Mouse (Mus musculus) left cerebral cortex, postnatal 10 days (tissue): Measurements from ENCODE around the gene Gigyf2. TPM values are rescaled to one million over a fixed set of nuclear protein-coding genes. Genes with fewer than 3 reads are reported as not detected.

Source experiments
- DNase-seq, 2 experiments: peaks; one replicate each; pipeline ENCODE4 v3.0.0; 2021 to 2022; ENCODE audit warnings: low spot score in 2 of 2, mixed read lengths in 1 of 2; ENCODE audit errors: extremely low spot score in 1 of 2
- intact Hi-C: fragments of 180-260 bp; cut with DNase I; formaldehyde crosslinking; loops from one replicate; pipeline ENCODE4 v1.15.1; 2025
- total RNA-seq, 2 experiments: library from RNA; stranded (reverse); gene quantifications; 2 replicates each; pipeline ENCODE4 v1.2.3; 2021

Gigyf2 gene
- 10 to 100 TPM; 73.7 to 77.8 TPM for total RNA-seq

GRCm38 (mm10) chr1:87326742-87327163, at the start of gene Gigyf2:
Gene Gigyf2 (plus strand): TSS chr1:87326998.
- intact Hi-C loops = no loop called here
- DNase-seq = peak; percentile 95 to 98

DNA sequence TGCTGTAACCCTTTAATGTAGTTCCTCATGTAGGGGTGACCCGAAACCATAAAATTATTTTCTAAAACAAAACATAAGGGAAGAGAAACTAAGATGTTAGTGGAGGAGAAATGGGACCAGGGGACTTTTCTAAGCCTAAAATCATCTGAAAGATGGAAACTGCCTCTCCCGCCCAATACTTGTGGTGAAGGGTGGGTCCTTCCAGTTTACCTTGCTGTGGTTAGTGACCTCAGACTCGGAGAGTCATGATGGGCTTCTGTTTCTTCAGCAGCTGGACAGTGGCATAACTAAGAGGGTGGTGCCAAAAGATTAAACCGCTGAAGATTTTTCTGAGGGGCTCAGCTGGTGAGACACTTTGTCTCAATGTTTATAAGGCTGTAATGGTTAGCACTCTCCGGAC, 46.5 kb upstream of the Gigyf2 start:
- intact Hi-C loops = no loop called here
- DNase-seq = no peak

- DNase-seq = no peak
- intact Hi-C loops = no loop called here
Observed at GRCm38 (mm10) chr1:87281599-87282412, 45.0 kb upstream of the Gigyf2 start.

- intact Hi-C loops = no loop called here
- DNase-seq = no peak
Observed at GRCm38 (mm10) chr1:87282413-87282788, 44.4 kb upstream of the Gigyf2 start.

DNA sequence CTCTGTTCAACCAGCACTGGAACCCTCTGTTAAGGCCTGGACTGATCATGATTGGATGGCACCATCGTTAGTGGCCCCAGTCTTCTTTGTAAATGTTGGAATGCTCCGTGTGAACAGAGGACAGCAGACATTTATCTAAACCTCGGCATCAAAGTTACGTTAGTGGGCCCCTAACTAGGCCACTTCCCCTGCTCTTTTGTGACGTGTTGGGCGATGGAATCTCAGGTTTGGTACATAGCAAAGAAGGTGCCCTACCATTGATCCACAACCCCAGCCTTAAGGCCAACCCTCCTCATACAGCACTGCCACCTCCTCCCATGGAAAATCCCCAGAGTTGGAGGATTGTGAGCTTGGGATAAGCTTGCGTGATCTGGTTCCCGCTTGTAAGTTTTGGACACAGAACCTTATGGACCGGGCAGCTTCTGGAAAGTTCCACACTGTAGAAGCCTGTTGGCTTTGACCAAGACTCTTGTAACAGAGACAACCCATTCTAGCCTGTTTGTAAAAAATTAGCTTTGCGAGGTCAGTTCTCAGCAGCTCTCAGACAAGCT, 43.3 kb upstream of the Gigyf2 start:
- no peak for DNase-seq
- intact Hi-C loops = no loop called here

DNA sequence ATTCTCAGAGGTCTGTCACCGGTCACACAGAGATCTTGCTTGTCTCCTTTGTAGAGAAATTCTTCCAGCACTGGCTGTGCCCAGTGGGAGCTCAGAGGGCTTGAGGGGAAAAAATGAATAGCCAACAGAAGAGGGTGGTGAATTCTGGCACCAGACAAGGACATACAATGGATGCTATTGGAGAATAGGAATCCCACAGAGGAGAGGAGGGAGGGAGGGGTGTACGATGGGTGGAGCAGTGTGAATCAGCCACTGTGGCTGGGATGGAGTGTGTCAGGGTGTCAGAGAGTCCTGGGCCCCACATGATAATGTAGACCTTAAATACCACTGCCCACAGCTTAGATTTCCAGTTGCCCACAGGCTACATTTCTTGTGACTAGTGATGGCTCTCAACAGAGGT, 39.7 kb upstream of the Gigyf2 start:
- intact Hi-C loops = no loop called here
- no peak for DNase-seq

GRCm38 (mm10) chr1:87291416-87291815, 35.4 kb upstream of the Gigyf2 start:
- DNase-seq = no peak
- intact Hi-C loops = no loop called here

DNA sequence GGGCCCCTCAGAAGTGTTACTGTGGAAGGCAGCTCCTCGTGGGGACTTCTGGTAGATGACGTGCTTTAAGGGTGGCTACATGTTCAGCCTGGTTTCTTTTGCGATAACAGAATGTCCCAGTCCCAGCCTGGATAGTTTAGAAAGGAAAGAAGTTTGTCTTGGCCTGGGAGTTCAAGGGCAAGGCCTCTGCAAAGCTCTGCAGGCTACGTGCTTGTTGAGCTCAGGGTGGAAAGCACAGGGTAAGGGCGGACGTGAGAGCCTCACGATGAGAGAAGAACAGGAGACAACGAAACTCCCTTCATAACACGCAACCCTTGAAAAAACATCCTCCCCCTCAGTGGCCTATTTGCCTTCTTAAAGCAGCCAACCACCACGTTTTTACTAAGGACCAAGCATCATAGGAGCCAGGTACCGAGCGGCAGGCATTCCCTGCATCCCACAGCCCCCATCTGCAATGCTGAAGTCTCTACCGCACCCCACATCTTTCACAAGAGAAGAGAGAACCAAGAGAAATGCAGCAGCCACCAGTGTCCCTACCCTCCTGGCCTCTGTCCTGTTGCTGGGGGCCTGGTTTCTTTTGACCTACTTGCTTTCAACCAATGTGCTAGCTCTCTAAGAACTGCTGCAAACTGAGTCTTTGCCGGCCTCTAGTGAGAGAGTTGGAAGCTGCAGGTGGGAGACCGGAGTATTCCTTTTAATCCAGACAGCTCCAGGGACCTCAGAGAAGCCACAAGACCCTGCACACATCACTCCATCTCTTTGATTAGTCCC, 34.2 kb upstream of the Gigyf2 start:
- intact Hi-C loops = loop anchor here (2.0 kb wide), 1 partner anchor 46 kb away; no protein-coding TSS in a partner anchor
- DNase-seq = peak; percentile 52 to 64

DNA sequence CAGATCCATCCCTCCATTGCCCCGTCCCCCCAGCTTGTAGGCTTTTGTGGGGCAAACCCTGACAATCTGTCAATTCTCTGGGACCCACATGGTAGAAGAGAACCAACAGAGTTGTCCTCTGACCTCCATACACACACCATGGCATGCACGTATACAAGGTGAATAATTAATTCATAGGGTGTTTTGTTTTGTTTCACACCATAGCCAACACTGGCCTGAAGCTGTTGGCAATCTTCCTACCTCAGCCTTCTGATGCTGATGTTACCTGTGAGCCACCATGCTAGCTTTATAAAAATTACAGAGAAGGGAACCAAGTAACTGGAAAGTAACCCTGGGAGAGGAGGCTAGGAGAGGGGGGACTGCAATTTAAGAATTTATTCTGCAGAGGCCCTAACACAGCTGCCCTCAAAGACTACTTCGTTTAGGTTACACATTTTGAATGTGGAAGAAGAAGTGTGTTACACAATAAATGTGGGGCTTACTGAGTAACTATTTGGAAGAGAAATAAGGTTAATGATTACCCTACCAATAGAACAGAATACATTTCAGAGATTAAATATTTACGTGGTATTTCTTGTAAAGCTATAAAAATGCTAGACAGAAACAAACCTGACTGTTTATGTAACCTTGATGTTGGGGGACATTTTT, 32.6 kb upstream of the Gigyf2 start:
- DNase-seq = no peak
- intact Hi-C loops = no loop called here

DNA sequence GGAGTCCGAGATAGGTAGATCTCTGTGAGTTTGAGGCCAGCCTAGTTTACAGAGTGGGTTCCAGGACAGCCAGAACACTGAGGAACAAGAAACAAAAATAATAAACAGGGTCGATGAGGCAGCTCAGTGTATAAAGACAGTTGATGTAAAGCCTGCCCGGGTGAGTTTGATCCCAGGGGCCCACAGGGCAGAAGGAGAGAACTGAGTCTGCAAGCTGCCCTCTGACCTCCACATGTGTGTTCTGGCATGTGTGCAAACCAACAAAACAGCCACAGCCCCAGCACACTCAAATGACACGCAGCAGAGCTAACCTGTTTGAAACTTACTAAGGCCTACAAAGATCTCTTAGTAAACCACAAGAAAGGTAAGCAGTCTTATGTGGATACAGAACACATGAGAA, 31.8 kb upstream of the Gigyf2 start:
- intact Hi-C loops = no loop called here
- no peak for DNase-seq

- intact Hi-C loops = no loop called here
- DNase-seq = no peak
Observed at GRCm38 (mm10) chr1:87297346-87297925, 29.4 kb upstream of the Gigyf2 start.

DNA sequence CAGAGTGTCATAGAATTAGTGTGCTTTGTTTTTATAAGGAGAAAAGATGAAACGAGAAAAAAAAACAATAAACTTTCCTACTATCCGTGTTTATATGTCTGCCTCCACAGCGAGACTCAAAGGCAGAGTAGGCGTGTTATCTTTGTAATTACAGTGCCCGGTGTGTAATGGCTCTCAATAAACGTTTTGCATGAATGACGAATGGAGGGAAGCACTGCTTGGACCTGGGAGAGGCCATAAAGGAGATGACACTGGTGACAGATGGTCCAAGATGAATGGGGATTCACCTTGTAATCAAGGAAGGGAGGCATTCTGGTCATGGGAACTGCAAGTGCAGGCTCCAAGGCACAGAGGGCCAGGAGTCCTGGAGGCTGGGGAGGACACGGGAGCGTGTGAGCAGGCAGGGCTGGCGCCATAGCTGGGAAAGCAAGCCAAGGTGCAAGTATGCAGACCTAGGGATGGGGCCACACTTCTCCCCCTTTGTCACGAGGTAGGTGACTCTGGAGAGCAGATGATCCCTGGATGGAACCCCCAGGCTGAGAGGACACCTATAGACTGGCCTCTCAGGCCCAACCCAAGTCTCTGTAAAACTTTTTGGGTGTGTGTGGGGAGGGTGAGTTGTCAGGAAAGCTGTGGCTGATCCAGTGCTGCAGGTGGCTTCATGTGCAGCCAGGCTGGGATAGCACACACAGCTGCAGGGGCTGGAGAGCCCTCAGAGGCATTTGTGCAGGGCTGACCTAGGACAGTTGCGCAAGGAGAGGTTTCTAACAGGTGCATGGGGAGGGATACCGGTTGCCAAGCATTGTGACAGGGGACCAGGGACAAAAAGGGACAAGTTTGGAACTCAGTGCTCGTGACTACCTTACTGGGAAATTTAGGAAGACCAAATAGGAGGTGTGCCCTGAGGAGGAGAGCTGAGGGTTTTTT, 26.2 kb upstream of the Gigyf2 start:
- no peak for DNase-seq
- intact Hi-C loops = no loop called here

GRCm38 (mm10) chr1:87301971-87302370, 24.8 kb upstream of the Gigyf2 start:
- intact Hi-C loops = no loop called here
- no peak for DNase-seq

- intact Hi-C loops = no loop called here
Observed at GRCm38 (mm10) chr1:87308952-87309351, 17.8 kb upstream of the Gigyf2 start.

DNA sequence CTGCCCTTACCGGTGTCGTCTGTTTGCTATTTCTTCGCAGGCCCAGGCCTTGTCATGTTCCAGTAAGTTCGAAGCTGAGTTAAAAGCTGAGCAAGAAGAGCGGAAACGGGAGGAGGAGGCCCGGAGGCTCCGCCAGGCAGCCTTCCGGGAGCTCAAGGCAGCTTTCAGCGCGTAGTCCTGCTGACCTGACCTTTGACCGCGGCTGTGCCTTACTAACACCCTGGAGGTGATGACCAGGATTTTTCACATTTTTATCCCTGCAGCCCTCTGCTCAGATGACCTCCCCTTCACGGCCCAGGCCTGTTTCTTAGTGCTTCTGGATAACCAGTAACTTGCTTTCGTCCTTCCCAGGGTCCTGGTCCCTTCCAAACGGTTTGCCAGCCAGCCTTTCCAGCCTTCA, 17.2 kb upstream of the Gigyf2 start:
- intact Hi-C loops = no loop called here
- DNase-seq = no peak

More at GRCm38 (mm10) chr1:87308952-87309351, 17.8 kb upstream of the Gigyf2 start:
- DNase-seq = no peak

GRCm38 (mm10) chr1:87312681-87313080, 14.1 kb upstream of the Gigyf2 start:
- intact Hi-C loops = no loop called here
- DNase-seq = no peak

DNA sequence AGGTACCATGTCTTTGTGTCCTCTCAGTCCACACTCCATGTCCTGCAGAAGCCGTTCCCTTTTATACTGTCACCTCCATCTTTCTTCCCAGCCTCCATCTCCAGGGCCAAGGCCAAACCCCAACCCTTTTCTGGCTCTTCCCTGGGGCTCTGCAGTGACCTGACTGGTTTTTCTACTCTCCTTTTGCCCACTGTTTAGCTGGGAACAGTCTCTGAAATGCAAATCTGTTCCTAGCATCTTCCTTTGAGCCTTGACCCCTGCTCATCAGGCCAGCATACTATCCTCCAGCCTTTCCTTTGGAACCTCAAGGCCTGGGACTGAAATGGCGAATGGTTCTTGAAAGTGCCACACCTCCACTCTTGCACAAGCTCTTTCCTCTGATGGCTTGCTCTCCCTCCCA, 13.7 kb upstream of the Gigyf2 start:
- intact Hi-C loops = no loop called here

More for the DNA sequence above, 13.7 kb upstream of the Gigyf2 start:
- DNase-seq = no peak
